Mouse (Mus musculus) liver, postnatal 0 days (tissue): ENCODE results near the gene Edc4. TPM values are rescaled to one million over a fixed set of nuclear protein-coding genes. Genes with fewer than 3 reads are reported as not detected.

ENCODE experiments used
- ATAC-seq: fragments of 200-750 bp; cut with Nextera tagmentation; 2 replicates; pipeline ENCODE4 v1.8.0; 2017; ENCODE audit warnings: mild to moderate bottlenecking, moderate library complexity
- DNase-seq: peaks from one replicate; pipeline ENCODE4 v3.0.0-alpha.2; 2016
- H3K27ac ChIP-seq: fragments of 300-500 bp; sonication (generic); 2 replicates; pipeline ENCODE4 v1.5.1; 2014; ENCODE audit warnings: antibody characterized with exemption, moderate library complexity, mild to moderate bottlenecking, low read depth
- H3K27me3 ChIP-seq: fragments of 300-500 bp; sonication (generic); 2 replicates; pipeline ENCODE4 v1.6.1; 2014; ENCODE audit warnings: low read length, control low read depth, mixed read lengths; ENCODE audit not compliant: insufficient read depth
- H3K36me3 ChIP-seq: fragments of 300-500 bp; sonication (generic); replicated peaks from 2 replicates; pipeline ENCODE4 v1.6.1; 2014; ENCODE audit warnings: mild to moderate bottlenecking, control low read depth, low read length, moderate library complexity, mixed read lengths; ENCODE audit not compliant: insufficient read depth
- H3K4me1 ChIP-seq: fragments of 300-500 bp; sonication (generic); 2 replicates; pipeline ENCODE4 v1.6.1; 2014; ENCODE audit warnings: antibody characterized with exemption, mild to moderate bottlenecking, control low read depth; ENCODE audit not compliant: insufficient read depth
- H3K4me2 ChIP-seq: fragments of 300-500 bp; sonication (generic); 2 replicates; pipeline ENCODE4 v1.6.1; 2014; ENCODE audit warnings: low read depth, mild to moderate bottlenecking, low read length, moderate library complexity, mixed read lengths
- H3K4me3 ChIP-seq: fragments of 300-500 bp; sonication (generic); 2 replicates; pipeline ENCODE4 v1.5.1; 2014; ENCODE audit warnings: low read depth, low read length
- H3K9ac ChIP-seq: fragments of 300-500 bp; sonication (generic); replicated peaks from 2 replicates; pipeline ENCODE4 v1.6.1; 2014; ENCODE audit warnings: mild to moderate bottlenecking, moderate library complexity
- H3K9me3 ChIP-seq: fragments of 300-500 bp; sonication (generic); 2 replicates; pipeline ENCODE4 v1.6.1; 2016; ENCODE audit warnings: mild to moderate bottlenecking, control low read depth, low read length, mixed read lengths
- CTCF ChIP-seq: sonication (generic); IDR thresholded peaks from 2 replicates; pipeline ENCODE4 v1.5.1; 2016; ENCODE audit warnings: antibody characterized with exemption, low read depth
- EP300 ChIP-seq: IDR thresholded peaks from 2 replicates; pipeline ENCODE4 v1.6.1; 2016; ENCODE audit warnings: antibody characterized with exemption, low read depth, mild to moderate bottlenecking
- WGBS: fragments of 180-500 bp; shearing (Covaris S2); extraction: QIAGEN DNeasy Blood & Tissue Kit; methylation state at CpG from one replicate; pipeline ENCODE4 v1.1.7; 2014; ENCODE audit not compliant: insufficient replicate concordance; 5-methylcytosine and 5-hydroxymethylcytosine counted together
- polyA plus RNA-seq: library from polyadenylated mRNA; unstranded; fragments of >200 nt; fragmentation: Nextera tagmentation; extraction: Ambion mirVana; gene quantifications from 2 replicates; pipeline ENCODE4 v1.2.1, GENCODE M21; 2015

The Edc4 gene
- polyA plus RNA-seq, 1 experiment from 2014 or later: 7.2 TPM

DNA sequence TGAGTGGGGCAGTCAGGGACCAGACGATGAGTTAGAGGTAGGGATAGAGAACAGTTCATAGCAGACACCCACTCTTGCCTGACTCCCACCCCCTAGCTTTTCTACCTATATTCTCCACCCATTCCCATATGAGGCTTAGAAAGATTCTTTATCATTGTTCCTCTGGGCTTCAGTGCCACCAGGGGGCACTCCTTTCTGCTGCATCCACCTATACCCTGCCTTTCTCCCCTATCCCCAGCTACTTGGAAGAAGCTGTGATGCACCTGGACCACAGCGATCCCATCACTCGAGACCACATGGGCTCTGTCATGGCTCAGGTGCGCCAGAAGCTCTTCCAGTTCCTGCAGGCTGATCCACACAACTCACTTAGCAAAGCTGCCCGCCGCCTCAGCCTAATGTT lies 11.8 kb downstream of the Edc4 start:
- H3K4me3 ChIP-seq: no peak overlapping the region
- TF ChIP-seq EP300 (no peak), CTCF (peak; percentile 67)
- no peaks in the 10 kb centered on the region for H3K9me3 ChIP-seq
- WGBS: 79% methylated on average over 6 of the region's 6 CpGs
- H3K27me3 ChIP-seq: no peaks in the 10 kb centered on the region
- peak; percentile 32 for DNase-seq
- H3K9ac ChIP-seq: no peak overlapping the region
- peaks cover 50% of the 10 kb centered on the region for H3K36me3 ChIP-seq
- H3K4me1 ChIP-seq: no peaks in the 10 kb centered on the region
- no peak overlapping the region for H3K27ac ChIP-seq
- no peak overlapping the region for H3K4me2 ChIP-seq
- no peak for ATAC-seq

- peak; percentile 92 for ATAC-seq
- H3K9ac ChIP-seq: no peak within 1 kb of the TSS
Measured at GRCm38 (mm10) chr8:105893339-105893738, 12.7 kb downstream of the Edc4 start, which contains the start of gene Nrn1l. Gene Nrn1l, plus strand, starts transcription at chr8:105893567.

DNA sequence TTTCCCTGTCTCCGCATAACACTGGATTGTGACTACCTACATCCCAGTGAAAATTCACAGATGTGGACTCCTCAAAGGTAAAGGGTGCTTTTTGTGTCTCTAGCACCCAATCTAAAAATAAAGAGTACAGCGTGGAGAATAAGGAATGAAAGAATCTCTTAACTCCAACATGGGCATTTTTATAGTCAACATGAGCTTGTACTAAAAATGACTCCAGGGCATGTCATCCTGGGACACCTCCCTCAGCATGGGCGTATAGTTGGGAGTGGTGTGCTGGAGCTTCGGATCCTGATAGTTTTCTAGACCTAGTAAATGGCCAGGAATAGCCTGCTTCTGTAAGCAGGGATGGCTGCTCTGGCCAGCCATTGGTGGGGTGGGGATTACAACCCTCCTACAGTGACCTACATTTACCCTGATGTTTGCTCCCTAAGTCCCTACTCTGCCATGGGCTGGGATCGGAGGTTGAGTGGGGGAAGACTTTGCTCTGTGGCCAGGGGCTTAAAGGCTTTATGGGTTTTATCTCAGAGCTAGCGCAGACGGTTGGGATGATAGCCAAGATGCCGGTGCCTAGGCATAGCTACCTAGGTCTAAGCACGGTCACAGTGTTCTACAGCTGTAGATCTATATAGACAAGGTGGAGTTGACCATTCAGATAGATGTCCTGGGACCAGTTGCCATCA lies 17.3 kb downstream of the Edc4 start:
- H3K4me1 ChIP-seq: peaks cover 13% of the 10 kb centered on the region
- H3K27ac ChIP-seq: no peak overlapping the region
- ATAC-seq (no peak), DNase-seq (no peak)
- TF ChIP-seq CTCF (no peak), EP300 (no peak)
- no peak overlapping the region for H3K9ac ChIP-seq
- 72% methylated on average over 9 of the region's 9 CpGs for WGBS
- H3K4me2 ChIP-seq: no peak overlapping the region
- H3K27me3 ChIP-seq: no peaks in the 10 kb centered on the region
- no peaks in the 10 kb centered on the region for H3K9me3 ChIP-seq
- no peak overlapping the region for H3K4me3 ChIP-seq
- peaks cover 4% of the 10 kb centered on the region for H3K36me3 ChIP-seq

More at GRCm38 (mm10) chr8:105893339-105893738, 12.7 kb downstream of the Edc4 start, which contains the start of gene Nrn1l:
- H3K4me3 ChIP-seq: no peak within 1 kb of the TSS
- H3K27ac ChIP-seq: no peak within 1 kb of the TSS
- peak; percentile 77 for DNase-seq
- no peaks in the 10 kb centered on the region for H3K9me3 ChIP-seq
- H3K36me3 ChIP-seq: peaks cover 41% of the 10 kb centered on the region
- TF ChIP-seq CTCF: 0 out of 2 replicates have a peak, but pooled peaks have one; percentile 15
- TF ChIP-seq EP300: no peak
- no peaks in the 10 kb centered on the region for H3K4me1 ChIP-seq
- H3K27me3 ChIP-seq: no peaks in the 10 kb centered on the region
- H3K4me2 ChIP-seq: no peak within 1 kb of the TSS
- 31% methylated on average over 11 of the region's 11 CpGs for WGBS

GRCm38 (mm10) chr8:105900180-105900940 lies 19.7 kb downstream of the Edc4 start, which contains the start of gene Pskh1:
Gene Pskh1, plus strand, starts transcription at chr8:105900441.
- peak; percentile 95 for DNase-seq
- no peaks in the 10 kb centered on the region for H3K27me3 ChIP-seq
- no peak for TF ChIP-seq CTCF
- no peak for TF ChIP-seq EP300
- under 1% methylated on average over 50 of the region's 68 CpGs for WGBS
- peak within 1 kb of the TSS; percentile 97 for H3K27ac ChIP-seq
- H3K4me2 ChIP-seq: peak within 1 kb of the TSS; percentile 72
- no peaks in the 10 kb centered on the region for H3K36me3 ChIP-seq
- H3K4me3 ChIP-seq: peak within 1 kb of the TSS; percentile 93
- peak; percentile 95 for ATAC-seq
- H3K9ac ChIP-seq: peak within 1 kb of the TSS; percentile 98
- H3K4me1 ChIP-seq: peaks cover 13% of the 10 kb centered on the region
- H3K9me3 ChIP-seq: no peaks in the 10 kb centered on the region

DNA sequence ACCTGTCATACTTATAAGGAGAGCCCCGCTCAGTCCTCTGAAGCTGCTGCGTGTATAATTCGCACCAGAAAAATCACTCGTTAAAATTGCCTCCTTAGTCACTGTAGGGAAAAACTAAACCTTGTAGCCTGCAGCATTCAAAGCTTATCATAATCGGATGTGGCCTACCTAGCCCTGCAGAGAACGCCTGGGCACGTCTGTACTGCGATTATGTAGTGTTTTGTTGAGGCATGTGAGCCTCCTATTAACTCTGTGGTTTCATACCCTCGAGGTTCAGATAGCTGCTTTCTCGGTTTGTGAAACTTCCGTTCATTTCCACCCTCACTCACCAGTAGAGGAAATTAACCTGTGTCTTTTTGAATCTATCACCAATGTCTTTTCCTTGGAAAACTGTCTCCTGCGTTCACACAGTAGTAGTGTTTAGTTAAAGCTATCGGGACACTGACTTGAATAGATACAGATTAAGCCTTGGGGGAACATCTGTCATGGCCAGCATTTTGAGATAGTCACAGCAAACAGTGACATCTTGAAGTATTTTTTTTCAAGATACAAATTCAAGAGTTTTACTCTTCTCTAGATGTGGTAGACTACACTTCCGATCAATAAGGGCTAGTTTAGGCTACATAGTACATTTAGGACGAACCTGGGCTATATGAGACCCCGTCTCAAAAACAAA lies 20.4 kb downstream of the Edc4 start:
- Histone ChIP-seq H3K4me2 (peak overlapping the region; percentile 72), H3K4me1 (peaks cover 13% of the 10 kb centered on the region), H3K27ac (peak overlapping the region; percentile 97), H3K36me3 (no peaks in the 10 kb centered on the region), H3K9ac (peak overlapping the region; percentile 98), H3K27me3 (no peaks in the 10 kb centered on the region), H3K4me3 (peak overlapping the region; percentile 93), H3K9me3 (no peaks in the 10 kb centered on the region)
- DNase-seq: no peak
- TF ChIP-seq EP300: peak; percentile 83
- no peak for TF ChIP-seq CTCF
- WGBS: 15% methylated on average over 16 of the region's 16 CpGs
- peak; percentile 52 for ATAC-seq

GRCm38 (mm10) chr8:105919390-105919789 lies 38.7 kb downstream of the Edc4 start:
- Histone ChIP-seq H3K4me2 (no peak overlapping the region), H3K4me1 (no peaks in the 10 kb centered on the region), H3K9me3 (no peaks in the 10 kb centered on the region), H3K4me3 (no peak overlapping the region), H3K27me3 (no peaks in the 10 kb centered on the region), H3K27ac (no peak overlapping the region), H3K9ac (no peak overlapping the region), H3K36me3 (peaks cover 20% of the 10 kb centered on the region)
- 63% methylated on average over 3 of the region's 3 CpGs for WGBS
- DNase-seq: no peak
- no peak for ATAC-seq
- TF ChIP-seq CTCF (no peak), EP300 (no peak)
